Mouse (Mus musculus) CH12.LX (cell line): Measurements from ENCODE around the gene Ppp1r32.

ENCODE experiments used
- BHLHE40 ChIP-seq: IDR thresholded peaks from 2 replicates; pipeline ENCODE4 v1.6.1; 2011; ENCODE audit warnings: mild to moderate bottlenecking, low read depth, low read length, improper control_type of control experiment
- CTCF ChIP-seq, 2 experiments: IDR thresholded peaks in 1 of 2; conservative IDR thresholded peaks in 1 of 2; 2 replicates each; pipeline ENCODE4 v1.5.1; 2011 to 2012; ENCODE audit warnings: low read depth in 2 of 2, low read length in 2 of 2, improper control_type of control experiment in 1 of 2, inconsistent platforms in 1 of 2, mild to moderate bottlenecking in 1 of 2, moderate library complexity in 1 of 2
- ELF1 ChIP-seq: IDR thresholded peaks from 2 replicates; pipeline ENCODE4 v1.6.1; 2014; ENCODE audit warnings: low read depth, mild to moderate bottlenecking, inconsistent platforms, low read length, improper control_type of control experiment
- EP300 ChIP-seq: IDR thresholded peaks from 2 replicates; pipeline ENCODE4 v1.6.1; 2011; ENCODE audit warnings: low read length, improper control_type of control experiment
- GABPA ChIP-seq: IDR thresholded peaks from 2 replicates; pipeline ENCODE4 v1.6.1; 2012; ENCODE audit warnings: low read depth, low read length, improper control_type of control experiment, inconsistent platforms; ENCODE audit not compliant: insufficient replicate concordance
- IRF4 ChIP-seq: IDR thresholded peaks from 2 replicates; pipeline ENCODE4 v1.6.1; 2014; ENCODE audit warnings: low read depth, mild to moderate bottlenecking, inconsistent platforms, low read length, improper control_type of control experiment
- KAT2A ChIP-seq: IDR thresholded peaks from 2 replicates; pipeline ENCODE4 v1.6.1; 2012; ENCODE audit warnings: low read length, improper control_type of control experiment, inconsistent platforms; ENCODE audit not compliant: insufficient replicate concordance
- MAFK ChIP-seq: IDR thresholded peaks from 2 replicates; pipeline ENCODE4 v1.6.1; 2011; ENCODE audit warnings: low read length, improper control_type of control experiment; ENCODE audit not compliant: insufficient replicate concordance
- NELFE ChIP-seq: IDR thresholded peaks from 2 replicates; pipeline ENCODE4 v1.6.1; 2011; ENCODE audit warnings: low read depth, low read length, improper control_type of control experiment
- POLR2A ChIP-seq: IDR thresholded peaks from 2 replicates; pipeline ENCODE4 v1.6.1; 2011; ENCODE audit warnings: low read depth, mild to moderate bottlenecking, improper control_type of control experiment, low read length
- RAD21 ChIP-seq: IDR thresholded peaks from 2 replicates; pipeline ENCODE4 v1.6.1; 2011; ENCODE audit warnings: low read depth, mild to moderate bottlenecking, low read length, improper control_type of control experiment, moderate library complexity
- USF1 ChIP-seq: IDR thresholded peaks from 2 replicates; pipeline ENCODE4 v1.6.1; 2014; ENCODE audit warnings: low read depth, mild to moderate bottlenecking, inconsistent platforms, low read length, improper control_type of control experiment
- ZNF384 ChIP-seq: IDR thresholded peaks from 2 replicates; pipeline ENCODE4 v1.6.1; 2012; ENCODE audit warnings: low read depth, low read length, improper control_type of control experiment, inconsistent platforms

DNA sequence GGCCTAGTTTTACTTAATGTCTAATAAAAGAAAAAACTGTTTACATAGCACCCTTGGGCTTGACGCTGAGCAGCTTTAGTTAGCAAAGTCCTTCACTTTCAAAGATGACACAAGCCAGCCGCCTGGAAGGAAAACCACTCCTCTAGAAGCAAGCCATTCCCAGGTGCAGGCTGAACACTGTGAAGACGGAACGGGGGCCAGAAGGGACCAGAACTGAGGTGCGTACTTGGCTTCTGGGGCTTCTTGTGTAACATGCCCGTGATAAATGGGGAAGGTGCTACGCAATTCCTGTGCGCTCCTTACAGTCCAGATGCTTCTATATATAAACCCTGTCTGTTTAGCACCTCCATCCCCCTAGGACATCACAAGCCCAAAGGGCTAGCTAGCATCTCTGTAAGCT lies 17.9 kb upstream of the Ppp1r32 start:
- TF ChIP-seq KAT2A (no peak), CTCF (conservative IDR thresholded peaks at IDR 0.05 in 1 of 2, IDR thresholded peaks at IDR 0.05 in 1 of 2; ENCODE audit: low read depth in 2 of 2, low read length in 2 of 2) (no peak), POLR2A (no peak), EP300 (no peak), USF1 (no peak), ZNF384 (no peak), IRF4 (no peak), MAFK (no peak), GABPA (no peak), BHLHE40 (no peak), NELFE (no peak), RAD21 (no peak), ELF1 (no peak)
